Mouse (Mus musculus) hindbrain, embryonic 10.5 days (tissue): ENCODE measurements around the gene Podn. TPM values are rescaled to one million over a fixed set of nuclear protein-coding genes. Genes with fewer than 3 reads are reported as not detected.
"Not testable (repeated sequence)": the region's sequence is repeated elsewhere in the genome, so short reads cannot be mapped to it uniquely, and the experiment has no call there.

Experiments
- DNase-seq: peaks from one replicate; pipeline ENCODE4 v3.0.0-alpha.2; 2017; ENCODE audit warnings: low spot score
- H3K27ac ChIP-seq: fragments of 300-500 bp; sonication (generic); 2 replicates; pipeline ENCODE4 v1.5.1; 2016; ENCODE audit warnings: mild to moderate bottlenecking, moderate library complexity
- H3K27me3 ChIP-seq: fragments of 300-500 bp; sonication (generic); 2 replicates; pipeline ENCODE4 v1.6.1; 2016; ENCODE audit warnings: mild to moderate bottlenecking; ENCODE audit not compliant: poor library complexity, insufficient read depth, severe bottlenecking
- H3K36me3 ChIP-seq: fragments of 300-500 bp; sonication (generic); 2 replicates; pipeline ENCODE4 v1.6.1; 2016; ENCODE audit warnings: mild to moderate bottlenecking, moderate library complexity
- H3K4me1 ChIP-seq: fragments of 300-500 bp; sonication (generic); replicated peaks from 2 replicates; pipeline ENCODE4 v1.6.1; 2016; ENCODE audit warnings: mild to moderate bottlenecking
- H3K4me3 ChIP-seq: fragments of 300-500 bp; sonication (generic); 2 replicates; pipeline ENCODE4 v1.5.1; 2016; ENCODE audit warnings: mild to moderate bottlenecking, moderate library complexity
- H3K9me3 ChIP-seq: fragments of 300-500 bp; sonication (generic); 2 replicates; pipeline ENCODE4 v1.6.1; 2016; ENCODE audit warnings: mild to moderate bottlenecking, moderate library complexity
- WGBS: fragments of 180-500 bp; shearing (Covaris S2); methylation state at CpG from one replicate; pipeline ENCODE4 v1.1.7; 2016; 5-methylcytosine and 5-hydroxymethylcytosine counted together
- polyA plus RNA-seq: library from polyadenylated mRNA; unstranded; fragments of >200 nt; fragmentation: Nextera tagmentation; extraction: Ambion mirVana; gene quantifications from 2 replicates; pipeline ENCODE4 v1.2.1, GENCODE M21; 2016

Podn gene
- polyA plus RNA-seq, 1 experiment from 2014 or later = 0.34 TPM

DNA sequence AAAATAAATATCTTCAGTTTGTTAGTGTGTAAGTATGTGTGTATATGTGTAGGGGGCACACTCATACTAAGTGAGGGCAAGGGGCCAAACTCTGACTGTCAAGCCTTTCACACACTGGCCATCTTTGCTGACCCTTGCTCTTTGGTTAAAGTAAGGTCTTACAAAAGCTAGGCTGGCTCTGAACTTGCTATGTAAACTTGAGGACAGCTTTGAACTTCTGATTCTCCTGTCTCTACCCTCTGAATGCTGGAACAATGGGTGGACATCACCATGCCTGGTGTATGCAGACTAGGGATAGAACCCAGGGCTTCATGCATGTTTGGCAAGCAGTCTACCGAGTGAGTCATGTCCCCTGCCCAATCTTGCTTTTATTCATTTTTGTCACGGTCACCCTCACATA is 20.2 kb upstream of the Podn start:
- 87% methylated on average over 2 of the region's 2 CpGs for WGBS
- H3K27ac ChIP-seq = no peak overlapping the region

DNA sequence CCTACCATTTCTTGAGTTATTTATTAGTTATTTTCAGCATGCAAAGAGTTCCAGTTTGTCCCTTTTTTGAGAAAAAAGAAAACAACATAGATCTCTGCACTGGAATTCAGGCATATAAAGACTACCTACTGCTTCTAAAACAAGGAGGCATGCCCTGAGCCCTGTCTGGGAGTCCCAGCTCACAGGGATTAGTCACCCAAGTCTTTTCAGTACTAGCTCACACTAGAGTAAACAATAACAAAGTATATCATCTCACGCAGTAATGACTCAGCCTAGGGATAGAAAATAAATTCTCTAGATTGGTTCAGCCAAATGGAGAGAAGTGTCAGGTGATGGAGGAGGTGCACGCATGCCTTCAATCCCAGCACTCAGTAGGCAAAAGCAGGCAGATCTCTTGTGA is 14.5 kb upstream of the Podn start:
- Histone ChIP-seq H3K27ac (no peak overlapping the region), H3K4me1 (no peaks in the 10 kb centered on the region), H3K27me3 (no peaks in the 10 kb centered on the region), H3K36me3 (0 out of 2 replicates have a peak, but pooled peaks cover 4% of the 10 kb centered on the region), H3K9me3 (no peaks in the 10 kb centered on the region), H3K4me3 (no peak overlapping the region)
- DNase-seq = no peak
- WGBS = 92% methylated on average over 2 of the region's 2 CpGs

More for the DNA sequence above, 20.2 kb upstream of the Podn start:
- 0 out of 2 replicates have a peak, but pooled peaks cover 4% of the 10 kb centered on the region for H3K4me1 ChIP-seq
- H3K36me3 ChIP-seq = no peaks in the 10 kb centered on the region
- no peaks in the 10 kb centered on the region for H3K9me3 ChIP-seq
- no peaks in the 10 kb centered on the region for H3K27me3 ChIP-seq
- DNase-seq = no peak
- H3K4me3 ChIP-seq = no peak overlapping the region

DNA sequence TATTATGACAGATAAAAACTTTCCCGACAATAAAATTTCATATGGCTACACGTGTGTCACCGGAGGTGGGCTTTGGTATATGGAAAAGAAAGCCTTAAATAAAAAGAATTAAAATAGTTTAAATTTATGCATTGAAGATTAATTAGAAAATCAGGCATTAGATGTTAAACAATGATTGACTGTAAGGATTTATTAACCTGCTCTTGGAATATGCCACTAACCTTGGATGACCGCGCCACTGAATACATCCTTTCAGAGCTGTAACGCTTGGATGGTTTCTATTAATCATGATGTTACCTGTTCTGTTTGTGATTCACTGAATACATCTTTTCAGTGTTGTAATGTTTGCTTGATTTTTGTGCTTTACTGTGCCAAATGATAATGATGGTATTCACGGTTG is 13.5 kb upstream of the Podn start:
- no peak overlapping the region for H3K27ac ChIP-seq

DNA sequence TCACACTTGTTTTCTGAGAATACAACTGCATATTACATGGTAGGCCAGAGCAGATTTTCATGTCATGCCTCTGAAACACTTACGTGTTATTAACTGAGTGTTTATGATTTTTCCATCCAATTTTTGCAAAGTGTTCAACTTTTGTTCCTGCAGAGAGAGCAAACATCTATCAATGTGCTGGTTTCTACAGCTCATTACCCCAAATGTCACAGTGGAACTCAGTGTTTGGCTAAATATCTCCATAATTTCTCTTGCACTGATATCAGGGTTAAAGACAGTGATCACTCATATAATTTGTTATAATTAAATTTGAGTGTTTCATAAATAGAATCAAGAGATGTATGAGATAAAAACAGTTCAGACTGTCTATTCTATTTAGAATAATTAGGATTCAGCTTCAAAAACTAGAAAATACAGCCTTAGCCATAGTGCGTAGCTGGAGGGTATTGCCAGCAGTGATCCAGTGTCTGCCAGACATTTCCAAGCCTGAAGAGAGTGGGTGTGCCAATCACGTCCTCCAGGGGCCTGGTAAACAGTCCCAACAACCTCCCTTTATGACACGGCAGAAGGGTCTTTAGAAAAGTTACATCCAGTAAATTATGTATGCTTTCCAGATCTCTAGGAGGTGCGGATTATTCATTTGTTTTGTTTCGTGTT is 3.4 kb downstream of the Podn start:
- no peak overlapping the region for H3K27ac ChIP-seq
- DNase-seq = no peak
- no peaks in the 10 kb centered on the region for H3K4me1 ChIP-seq
- no peaks in the 10 kb centered on the region for H3K27me3 ChIP-seq
- peaks cover 16% of the 10 kb centered on the region; the same call in 1 of the 2 replicates for H3K36me3 ChIP-seq
- no peaks in the 10 kb centered on the region for H3K9me3 ChIP-seq
- WGBS = 88% methylated on average over 6 of the region's 6 CpGs
- H3K4me3 ChIP-seq = no peak overlapping the region

More for the DNA sequence above, 13.5 kb upstream of the Podn start:
- Histone ChIP-seq H3K9me3 (no peaks in the 10 kb centered on the region), H3K4me3 (no peak overlapping the region), H3K36me3 (0 out of 2 replicates have a peak, but pooled peaks cover 4% of the 10 kb centered on the region), H3K27me3 (no peaks in the 10 kb centered on the region), H3K4me1 (no peaks in the 10 kb centered on the region)
- DNase-seq = no peak
- 97% methylated on average over 7 of the region's 7 CpGs for WGBS

DNA sequence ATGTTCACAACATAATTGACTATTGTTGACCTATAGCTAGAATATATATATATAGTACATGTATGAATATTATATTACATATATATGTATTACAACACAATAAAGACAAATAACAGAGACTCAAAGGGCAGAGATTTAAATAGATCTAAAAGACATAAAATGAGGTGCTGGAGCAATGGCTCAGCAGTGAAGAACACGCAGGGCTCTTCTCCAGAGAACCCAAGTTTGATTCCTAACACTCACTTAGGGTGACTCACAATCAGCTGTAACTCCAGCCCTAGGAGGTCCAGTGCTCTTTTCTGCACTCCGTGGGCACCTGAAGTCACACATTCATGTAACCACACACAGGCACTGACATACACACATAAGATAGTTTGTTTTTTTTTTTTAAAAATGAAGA is 12.3 kb downstream of the Podn start:
- peaks cover 13% of the 10 kb centered on the region for H3K4me1 ChIP-seq
- H3K27me3 ChIP-seq = no peaks in the 10 kb centered on the region
- H3K4me3 ChIP-seq = no peak overlapping the region
- 89% methylated on average over 2 of the region's 2 CpGs for WGBS
- H3K27ac ChIP-seq = no peak overlapping the region
- peaks cover 5% of the 10 kb centered on the region; the same call in 1 of the 2 replicates for H3K36me3 ChIP-seq
- H3K9me3 ChIP-seq = no peaks in the 10 kb centered on the region
- no peak for DNase-seq

DNA sequence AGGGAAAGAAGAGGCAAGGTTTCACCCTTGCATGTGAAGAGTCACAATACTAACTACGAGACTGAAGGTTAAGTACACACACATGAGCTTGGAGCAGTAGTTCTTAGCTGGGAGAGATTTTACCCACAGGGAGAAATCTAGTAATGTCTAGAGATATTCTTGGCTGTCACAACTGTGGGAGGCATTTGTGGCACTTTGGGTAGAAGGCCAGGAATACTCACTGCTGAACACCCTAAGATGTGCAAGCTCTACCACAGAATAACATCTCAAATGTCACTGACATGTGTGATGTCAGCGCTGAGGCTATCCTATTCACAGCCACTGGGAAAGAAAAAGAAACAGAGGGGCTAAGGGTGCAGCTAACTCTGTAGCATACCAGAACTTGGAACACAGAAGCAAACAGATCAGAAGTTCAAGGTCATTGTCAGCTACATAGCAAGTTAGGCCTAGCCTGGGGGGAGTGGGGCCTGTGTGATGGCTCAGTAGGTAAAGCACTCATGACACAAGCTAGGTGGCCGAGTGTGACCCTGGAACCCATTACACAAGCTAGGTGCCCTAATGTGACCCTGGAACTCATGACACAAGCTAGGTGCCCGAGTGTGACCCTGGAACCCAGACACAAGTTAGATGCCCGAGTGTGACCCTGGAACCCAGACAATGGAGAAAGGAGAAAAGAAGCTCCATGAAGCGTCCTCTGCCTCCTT is 13.1 kb downstream of the Podn start:
- no peak for DNase-seq
- 81% methylated on average over 6 of the region's 6 CpGs for WGBS
- H3K4me3 ChIP-seq = no peak overlapping the region
- peaks cover 5% of the 10 kb centered on the region; the same call in 1 of the 2 replicates for H3K36me3 ChIP-seq
- no peaks in the 10 kb centered on the region for H3K9me3 ChIP-seq
- H3K27me3 ChIP-seq = no peaks in the 10 kb centered on the region
- peaks cover 13% of the 10 kb centered on the region for H3K4me1 ChIP-seq
- H3K27ac ChIP-seq = no peak overlapping the region

DNA sequence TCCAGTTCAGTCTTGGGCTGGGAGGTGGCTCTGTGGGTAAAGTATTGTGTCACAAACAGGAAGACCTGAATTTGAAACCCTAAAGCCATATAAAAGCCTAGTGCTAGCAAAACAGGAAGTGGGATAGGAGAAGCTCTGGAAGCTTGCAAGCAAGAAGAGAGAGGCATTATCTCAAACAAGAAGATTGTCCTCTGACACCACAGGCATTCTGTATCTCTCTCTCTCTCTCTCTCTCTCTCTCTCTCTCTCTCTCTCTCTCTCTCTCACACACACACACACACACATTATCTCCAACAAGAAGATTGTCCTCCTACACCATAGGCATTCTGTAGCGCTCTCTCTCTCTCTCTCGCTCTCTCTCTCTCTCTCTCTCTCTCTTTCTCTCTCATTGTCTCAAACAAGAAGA is 13.8 kb downstream of the Podn start:
- no peak for DNase-seq
- Histone ChIP-seq H3K27ac (0 out of 2 replicates have a peak overlapping the region, but pooled peaks have one; percentile 23), H3K4me3 (no peak overlapping the region), H3K36me3 (peaks cover 5% of the 10 kb centered on the region; the same call in 1 of the 2 replicates), H3K9me3 (no peaks in the 10 kb centered on the region), H3K4me1 (peaks cover 13% of the 10 kb centered on the region), H3K27me3 (no peaks in the 10 kb centered on the region)
- WGBS = 100% methylated on average over 2 of the region's 2 CpGs

DNA sequence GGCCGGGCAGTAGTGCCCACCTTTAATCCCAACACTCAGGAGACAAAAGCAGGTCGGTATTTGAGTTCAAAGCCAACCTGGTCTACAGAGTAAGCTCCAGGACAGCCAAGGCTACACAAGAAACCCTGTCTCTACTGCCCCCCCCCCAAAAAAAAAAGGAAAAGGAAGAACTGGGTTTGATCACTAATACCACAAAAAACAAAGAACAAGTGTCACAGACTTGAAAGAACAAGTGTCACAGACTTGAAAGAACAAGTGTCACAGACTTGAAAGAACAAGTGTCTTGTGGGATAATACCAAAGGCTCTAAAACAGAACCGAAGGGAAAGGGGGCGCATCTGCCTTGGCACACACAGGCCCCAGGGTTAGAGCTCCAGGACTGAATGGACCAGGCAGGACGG is 15.4 kb downstream of the Podn start:
- Histone ChIP-seq H3K27me3 (no peaks in the 10 kb centered on the region), H3K4me1 (peaks cover 13% of the 10 kb centered on the region), H3K9me3 (no peaks in the 10 kb centered on the region), H3K36me3 (peaks cover 1% of the 10 kb centered on the region; the same call in 1 of the 2 replicates), H3K4me3 (no peak overlapping the region), H3K27ac (0 out of 2 replicates have a peak overlapping the region, but pooled peaks have one; percentile 0)
- DNase-seq = no peak
- WGBS = 70% methylated on average over 5 of the region's 5 CpGs

DNA sequence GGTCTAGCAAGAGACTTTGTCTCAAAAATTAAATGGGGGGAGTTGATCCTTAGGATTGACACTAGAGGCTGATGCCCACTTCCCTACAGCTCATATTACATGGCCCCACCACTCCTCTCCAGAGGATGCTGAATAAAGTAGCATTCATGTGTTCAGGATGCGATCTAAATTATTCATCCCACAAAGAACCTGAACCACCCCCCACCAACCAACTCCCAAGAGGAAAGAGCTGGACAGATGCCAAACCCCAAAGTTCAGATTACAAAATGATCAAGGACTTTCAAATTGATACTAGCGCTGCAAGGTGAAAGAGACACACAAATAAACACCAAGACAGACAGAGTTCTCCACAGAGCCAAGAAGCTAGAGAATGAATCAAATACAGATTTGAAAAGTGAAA is 16.5 kb downstream of the Podn start:
- Histone ChIP-seq H3K4me3 (no peak overlapping the region), H3K9me3 (no peaks in the 10 kb centered on the region), H3K27me3 (no peaks in the 10 kb centered on the region), H3K36me3 (no peaks in the 10 kb centered on the region), H3K27ac (peak overlapping the region; percentile 59), H3K4me1 (peaks cover 13% of the 10 kb centered on the region)
- no peak for DNase-seq
- WGBS = 69% methylated on average over 2 of the region's 2 CpGs

DNA sequence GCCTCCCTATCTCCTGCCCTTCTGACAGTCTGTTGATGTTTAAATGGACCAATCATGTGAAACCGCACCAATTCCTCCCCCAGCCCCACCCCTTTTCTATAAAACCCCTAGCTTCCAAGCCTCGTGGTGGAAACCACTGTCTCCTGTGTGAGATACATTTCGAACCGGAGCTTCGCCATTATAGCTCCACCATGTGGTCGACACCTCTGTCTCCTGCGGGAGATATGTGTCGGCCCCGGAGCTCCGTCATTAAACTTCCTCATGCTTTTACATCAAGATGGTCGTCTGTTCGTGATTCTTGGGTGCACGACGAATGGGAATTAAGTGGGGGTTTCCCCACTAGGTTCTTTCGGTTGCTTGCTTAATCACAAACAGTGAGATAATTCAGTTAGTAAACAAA is 17.1 kb downstream of the Podn start:
- WGBS = 90% methylated on average over 15 of the region's 15 CpGs
- H3K27ac ChIP-seq = peak overlapping the region; percentile 45; the same call in 1 of the 2 replicates
- H3K9me3 ChIP-seq, H3K4me3 ChIP-seq, H3K36me3 ChIP-seq, H3K27me3 ChIP-seq, DNase-seq: not testable (repeated sequence)
- H3K4me1 ChIP-seq = peaks cover 13% of the 10 kb centered on the region

DNA sequence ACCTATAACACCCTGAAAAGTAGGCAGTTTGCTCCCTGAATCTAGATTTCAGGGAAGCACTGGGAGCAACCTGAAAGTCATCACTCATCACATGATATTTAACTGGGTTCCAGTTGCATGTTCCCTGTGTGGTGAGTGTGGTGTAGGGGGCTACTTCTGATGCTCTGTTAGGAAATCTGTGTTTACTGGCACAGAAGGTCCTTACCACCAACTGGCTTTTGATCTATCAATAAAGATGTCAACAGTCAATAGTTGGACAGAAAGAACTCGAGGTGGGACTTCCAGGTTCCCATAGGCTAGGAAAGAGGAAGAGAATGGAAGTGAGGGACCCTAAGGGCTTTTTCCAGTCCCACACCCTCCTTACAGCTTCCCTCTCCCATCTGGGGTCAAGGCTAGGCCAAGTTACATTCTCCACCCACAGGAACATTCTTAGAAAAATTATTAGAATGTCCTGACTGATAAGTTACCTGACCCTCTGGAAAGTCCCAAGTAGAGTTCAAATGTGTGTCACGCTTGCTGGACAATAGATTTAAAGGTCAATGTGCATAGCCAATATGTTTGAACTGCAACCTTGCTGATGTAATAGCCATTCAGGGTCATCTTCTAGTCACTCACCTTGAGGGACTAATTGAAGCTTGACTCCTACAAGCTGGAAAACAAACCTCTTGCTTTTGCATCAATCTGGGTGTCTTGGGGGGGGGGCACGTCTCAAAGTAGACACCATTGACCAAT is 18.9 kb downstream of the Podn start:
- H3K27me3 ChIP-seq = no peaks in the 10 kb centered on the region
- no peak overlapping the region for H3K4me3 ChIP-seq
- no peak for DNase-seq
- H3K9me3 ChIP-seq = no peaks in the 10 kb centered on the region
- H3K36me3 ChIP-seq = no peaks in the 10 kb centered on the region
- 93% methylated on average over 3 of the region's 3 CpGs for WGBS
- peaks cover 13% of the 10 kb centered on the region for H3K4me1 ChIP-seq
- H3K27ac ChIP-seq = no peak overlapping the region

DNA sequence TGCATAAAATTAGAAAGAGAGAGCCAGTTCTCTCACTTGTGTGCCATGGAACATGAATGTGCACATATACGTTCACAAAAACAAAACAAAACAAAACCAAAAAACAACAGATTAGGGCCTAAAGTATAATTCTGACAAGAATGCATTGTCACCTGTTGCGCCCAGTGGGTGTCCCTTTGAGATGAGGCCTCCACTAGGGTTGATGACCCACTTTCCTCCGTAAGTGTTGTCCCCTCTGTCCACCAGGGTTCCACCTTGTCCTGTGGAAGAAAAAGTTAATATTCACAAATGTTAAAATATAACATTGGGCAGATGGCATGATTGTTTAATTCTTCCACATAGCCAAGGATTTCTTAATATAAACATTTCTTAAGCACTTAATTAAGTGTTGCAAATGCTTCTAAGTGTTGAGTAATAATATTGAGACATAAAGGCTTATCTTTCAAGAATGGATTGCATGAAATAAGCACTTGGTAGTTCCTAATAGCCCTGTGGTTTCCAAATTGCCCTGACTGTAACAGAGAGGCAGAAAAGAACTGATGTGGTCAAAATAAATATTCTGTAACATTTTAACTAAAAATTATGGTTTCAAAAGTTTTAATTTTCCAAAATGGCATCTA is 21.9 kb downstream of the Podn start:
- Histone ChIP-seq H3K4me1 (peaks cover 17% of the 10 kb centered on the region), H3K4me3 (no peak overlapping the region), H3K27ac (no peak overlapping the region), H3K36me3 (no peaks in the 10 kb centered on the region), H3K27me3 (no peaks in the 10 kb centered on the region), H3K9me3 (no peaks in the 10 kb centered on the region)
- WGBS = 88% methylated on average over 3 of the region's 3 CpGs
- no peak for DNase-seq
